Mouse (Mus musculus) embryonic fibroblast, embryonic 13.5 days (primary cell): ENCODE results near the gene Scarb2.
A peak's percentile ranks its signal among the peaks of the same experiment; 100 is the strongest.

ENCODE experiments used
- CTCF ChIP-seq: IDR thresholded peaks from 2 replicates; pipeline ENCODE4 v1.5.1; 2011; ENCODE audit warnings: mild to moderate bottlenecking, control low read depth, low read length, moderate library complexity, borderline replicate concordance; ENCODE audit not compliant: insufficient read depth
- POLR2A ChIP-seq: IDR thresholded peaks from 2 replicates; pipeline ENCODE4 v1.6.1; 2011; ENCODE audit warnings: low read depth, mild to moderate bottlenecking, control low read depth, low read length, moderate library complexity

DNA sequence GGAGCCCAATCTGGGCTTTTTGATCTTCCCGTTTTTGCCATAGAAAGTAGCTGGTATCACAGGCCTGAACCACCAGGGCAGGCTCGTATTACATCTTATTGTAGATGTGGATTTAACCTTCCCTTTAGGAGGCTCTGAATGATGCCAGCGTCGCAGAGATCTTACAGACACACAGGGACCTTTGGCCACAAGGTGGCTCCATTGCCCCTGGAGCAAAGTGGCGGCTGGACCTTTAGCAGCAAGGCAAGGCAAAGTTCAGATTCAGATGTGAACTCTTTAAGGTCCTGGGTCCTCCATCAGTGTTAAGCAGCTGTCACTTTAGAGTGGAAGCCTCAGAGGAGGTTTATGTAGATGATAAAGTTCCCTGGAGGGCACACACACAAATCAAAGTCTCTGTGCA is 45.3 kb downstream of the Scarb2 start:
- peak; percentile 88 for TF ChIP-seq CTCF
- TF ChIP-seq POLR2A = no peak
